Mouse (Mus musculus) bone marrow, adult 2 months (tissue): ENCODE measurements around the gene Oxsm.

Experiments used
- CTCF ChIP-seq: fragments of 200-500 bp; IDR thresholded peaks from 2 replicates; pipeline ENCODE4 v1.5.1; 2011; ENCODE audit warnings: low read length, control low read depth; ENCODE audit not compliant: control insufficient read depth, insufficient read depth
- POLR2A ChIP-seq: fragments of 200-500 bp; IDR thresholded peaks from 2 replicates; pipeline ENCODE4 v1.6.1; 2011; ENCODE audit warnings: low read depth, mild to moderate bottlenecking, control low read depth, low read length, borderline replicate concordance; ENCODE audit not compliant: control insufficient read depth

GRCm38 (mm10) chr14:16200969-16201638 lies 48.5 kb downstream of the Oxsm start:
- no peak for TF ChIP-seq POLR2A
- TF ChIP-seq CTCF = no peak
